Mouse (Mus musculus) brain, adult 2 months (tissue): ENCODE data around the gene Otos.

Source experiments
- DNase-seq: peaks from one replicate; pipeline ENCODE4 v3.0.0; 2011; ENCODE audit warnings: low read depth, low spot score

Gene Otos

GRCm38 (mm10) chr1:92648673-92649072 is at the start of gene Otos:
Otos (minus strand) TSS chr1:92648841.
- peak; percentile 90 for DNase-seq

- DNase-seq, result peak; percentile 88
These were observed 48.2 kb upstream of the Otos start for GRCm38 (mm10) chr1:92696848-92697247.

GRCm38 (mm10) chr1:92695751-92696150 is 47.1 kb upstream of the Otos start:
- DNase-seq, result no peak

- DNase-seq, result no peak
These were observed 42.7 kb upstream of the Otos start for GRCm38 (mm10) chr1:92691166-92691844.

GRCm38 (mm10) chr1:92686994-92687393 is 38.4 kb upstream of the Otos start:
- peak; percentile 47 for DNase-seq

- DNase-seq, result peak; percentile 84
These were observed 34.5 kb upstream of the Otos start for GRCm38 (mm10) chr1:92683151-92683550.

- DNase-seq, result peak; percentile 55
These were observed 32.3 kb upstream of the Otos start for GRCm38 (mm10) chr1:92680668-92681603.

GRCm38 (mm10) chr1:92678757-92679156 is 30.1 kb upstream of the Otos start:
- DNase-seq, result no peak

- DNase-seq, result no peak
These were observed 28.0 kb upstream of the Otos start for GRCm38 (mm10) chr1:92676676-92676975.

- peak; percentile 64 for DNase-seq
These were observed 27.5 kb upstream of the Otos start for GRCm38 (mm10) chr1:92675932-92676675.

- no peak for DNase-seq
These were observed 24.7 kb upstream of the Otos start for GRCm38 (mm10) chr1:92673258-92673782.

- DNase-seq, result peak; percentile 53
These were observed 22.7 kb upstream of the Otos start for GRCm38 (mm10) chr1:92671326-92671725.

GRCm38 (mm10) chr1:92669430-92669829 is 20.8 kb upstream of the Otos start:
- no peak for DNase-seq

- no peak for DNase-seq
These were observed 18.5 kb upstream of the Otos start for GRCm38 (mm10) chr1:92667106-92667505.

GRCm38 (mm10) chr1:92659392-92659791 is 10.8 kb upstream of the Otos start:
- no peak for DNase-seq

GRCm38 (mm10) chr1:92657025-92657820 is 8.6 kb upstream of the Otos start:
- DNase-seq, result no peak

GRCm38 (mm10) chr1:92654676-92655075 is 6.0 kb upstream of the Otos start:
- DNase-seq, result no peak

- DNase-seq, result peak; percentile 68
These were observed 4.5 kb upstream of the Otos start for GRCm38 (mm10) chr1:92653179-92653578.

GRCm38 (mm10) chr1:92651467-92651866 is 2.8 kb upstream of the Otos start:
- peak; percentile 44 for DNase-seq

GRCm38 (mm10) chr1:92648197-92648596 is 444 bp downstream of the Otos start:
- no peak for DNase-seq

- peak; percentile 80 for DNase-seq
These were observed 889 bp downstream of the Otos start for GRCm38 (mm10) chr1:92647752-92648151.
